Comparison of ENCODE assay signal across 27 mouse cellular contexts in the genomic region with DNA sequence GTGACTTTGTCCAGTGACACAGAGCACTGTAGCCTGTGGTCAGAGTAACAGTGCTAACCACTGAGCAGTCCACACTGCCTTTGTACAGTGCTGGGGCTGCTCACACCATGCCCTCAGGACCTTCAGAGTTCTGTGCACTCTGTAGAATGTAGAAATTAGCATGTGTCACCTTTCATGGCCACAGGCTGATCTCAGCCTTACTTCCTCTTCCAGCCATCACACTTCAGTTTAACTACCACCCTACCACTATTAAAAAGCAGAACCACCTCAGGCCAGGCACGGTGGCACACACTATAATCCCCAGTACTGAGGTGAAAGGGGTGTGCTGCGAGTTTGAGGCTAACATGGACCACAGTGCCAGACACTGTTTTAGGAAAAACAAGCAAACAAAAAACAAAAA. TPM values are rescaled to one million over a fixed set of nuclear protein-coding genes. Genes with fewer than 3 reads are reported as not detected.
A peak's percentile ranks its signal among the peaks of the same experiment; 100 is the strongest.
DNase-seq lines count a peak whose midpoint lies in the region; ATAC-seq and TF ChIP-seq lines count a peak whose summit lies in the region.
"Had no signal": no experiment of that assay in that cellular context is flagged by ENCODE, and none has a peak within 500 bp of the region (broad histone marks: within the 10 kb centered on the region; RNA-seq: fewer than 3 reads in every experiment).

No protein-coding gene starts in this region.

- no peak overlapping the region for H3K27ac ChIP-seq in MEL (ENCODE audit: control insufficient read depth, low read depth, low read length)
- H3K27ac ChIP-seq in forebrain, embryonic 10.5 days: no peak overlapping the region
- H3K27ac ChIP-seq in thymus, adult 2 months (ENCODE audit: control insufficient read depth, insufficient read depth, low read length): no peak overlapping the region
- H3K27ac ChIP-seq: embryonic facial prominence, embryonic 13.5 days; hindbrain, embryonic 13.5 days; layer of hippocampus, adult 2 months; liver, embryonic 13.5 days; macrophage; neural tube, embryonic 13.5 days had no signal

- TF ChIP-seq EP300 in MEL (IDR thresholded peaks at IDR 0.05; ENCODE audit: low read depth in 1 of 2, low read length in 2 of 2): peak in 1 of 2 experiments; percentile 33; a peak in 1 of 4 replicates

- H3K79me2 ChIP-seq in MEL (ENCODE audit: control insufficient read depth, insufficient read depth, low read length, poor library complexity): no peaks in the 10 kb centered on the region

- no peak overlapping the region for H3K9ac ChIP-seq in MEL (ENCODE audit: control insufficient read depth, low read depth, low read length, poor library complexity, severe bottlenecking)
- H3K9ac ChIP-seq: embryonic facial prominence, embryonic 13.5 days; forebrain, postnatal 0 days; hindbrain, embryonic 13.5 days; liver, embryonic 13.5 days; neural tube, embryonic 13.5 days had no signal

- H3K4me3 ChIP-seq in MEL (ENCODE audit: control insufficient read depth in 1 of 2, insufficient read depth in 1 of 2, low read depth in 2 of 2, low read length in 2 of 2): no peak overlapping the region
- no peak overlapping the region for H3K4me3 ChIP-seq in forebrain, embryonic 10.5 days
- H3K4me3 ChIP-seq in thymus, adult 2 months (ENCODE audit: control insufficient read depth, insufficient read depth, low read length): no peak overlapping the region
- H3K4me3 ChIP-seq: embryonic facial prominence, embryonic 13.5 days; hindbrain, embryonic 13.5 days; layer of hippocampus, adult 2 months; liver, embryonic 13.5 days; neural tube, embryonic 13.5 days had no signal

- no peak for TF ChIP-seq RAD21 in MEL (IDR thresholded peaks at IDR 0.05; ENCODE audit: low read depth, low read length)

- WGBS in forebrain, embryonic 10.5 days: 79% methylated on average over 2 of the region's 2 CpGs
- WGBS in thymus, adult 2 months: 27% methylated on average over 2 of the region's 2 CpGs

- DNase-seq in B cell, adult 2 months: peak; percentile 40 to 48
- DNase-seq in MEL (ENCODE audit: low read depth, low spot score): peak; percentile 80
- DNase-seq in forebrain, embryonic 10.5 days (ENCODE audit: extremely low spot score, low spot score): no peak
- DNase-seq in right cerebral cortex, postnatal 14 days: no peak
- DNase-seq in thymus, adult 2 months: no peak
- DNase-seq: adrenal gland, postnatal 10 days; cerebellum, adult 11-12 months; cerebellum, adult 9-11 months; forebrain, postnatal 0 days; heart, postnatal 14 days; kidney, adult 9 months; kidney, postnatal 14 days; left cerebral cortex, postnatal 4 days; liver, embryonic 13.5 days; lung, adult 2 months; lung, postnatal 10 days; right cerebral cortex, postnatal 25 days; thymus, postnatal 4 days had no signal

- peaks cover 3 to 9% of the 10 kb centered on the region in 2 experiments; a peak in 3 of 4 replicates for H3K4me1 ChIP-seq in MEL (ENCODE audit: control insufficient read depth in 1 of 2, insufficient read depth in 2 of 2, low read length in 2 of 2)
- H3K4me1 ChIP-seq in forebrain, embryonic 10.5 days: no peaks in the 10 kb centered on the region
- H3K4me1 ChIP-seq in thymus, adult 2 months (replicated peaks; ENCODE audit: control insufficient read depth, insufficient read depth, low read length): no peaks in the 10 kb centered on the region
- H3K4me1 ChIP-seq: embryonic facial prominence, embryonic 13.5 days; hindbrain, embryonic 13.5 days; liver, embryonic 13.5 days; neural tube, embryonic 13.5 days had no signal

- no peak for TF ChIP-seq CTCF in MEL (IDR thresholded peaks at IDR 0.05 in 2 of 3, conservative IDR thresholded peaks at IDR 0.05 in 1 of 3; ENCODE audit: control insufficient read depth in 1 of 3, insufficient read depth in 1 of 3, low read depth in 2 of 3, low read length in 3 of 3, poor library complexity in 1 of 3, severe bottlenecking in 1 of 3)
- TF ChIP-seq CTCF in thymus, adult 2 months (IDR thresholded peaks at IDR 0.05; ENCODE audit: borderline replicate concordance, control insufficient read depth, extremely low read depth, insufficient read depth, low read length, poor library complexity): no peak

- no peaks in the 10 kb centered on the region for H3K9me3 ChIP-seq in MEL (replicated peaks; ENCODE audit: insufficient read depth, low read length)
- H3K9me3 ChIP-seq in forebrain, embryonic 10.5 days: no peaks in the 10 kb centered on the region
- H3K9me3 ChIP-seq: embryonic facial prominence, embryonic 13.5 days; hindbrain, embryonic 13.5 days; liver, embryonic 13.5 days; neural tube, embryonic 13.5 days had no signal

- no peaks in the 10 kb centered on the region for H3K36me3 ChIP-seq in MEL (ENCODE audit: control insufficient read depth in 1 of 2, insufficient read depth in 2 of 2, low read length in 2 of 2)
- no peaks in the 10 kb centered on the region for H3K36me3 ChIP-seq in forebrain, embryonic 10.5 days (replicated peaks)
- no peaks in the 10 kb centered on the region for H3K36me3 ChIP-seq in thymus, adult 2 months (ENCODE audit: control insufficient read depth, insufficient read depth, low read length)
- H3K36me3 ChIP-seq: embryonic facial prominence, embryonic 13.5 days; hindbrain, embryonic 13.5 days; liver, embryonic 13.5 days; neural tube, embryonic 13.5 days had no signal

- no peak for TF ChIP-seq POLR2A in MEL (IDR thresholded peaks at IDR 0.05; ENCODE audit: control insufficient read depth in 1 of 2, insufficient read depth in 1 of 2, low read depth in 1 of 2, low read length in 2 of 2, poor library complexity in 1 of 2)
- no peak for TF ChIP-seq POLR2A in thymus, adult 2 months (IDR thresholded peaks at IDR 0.05; ENCODE audit: control insufficient read depth, extremely low read depth, insufficient read depth, low read length, poor library complexity)

- ATAC-seq in hematopoietic stem cell, adult 5-6 weeks (replicated peaks in 1 of 2; ENCODE audit: insufficient read depth in 1 of 2, low FRiP score in 2 of 2, low TSS enrichment in 1 of 2, low read depth in 1 of 2, poor library complexity in 2 of 2, severe bottlenecking in 2 of 2): peak; percentile 93 to 98
- peak; percentile 66; the same call in 1 of the 2 replicates for ATAC-seq in neutrophil, adult 5-6 weeks (ENCODE audit: extremely low read depth, insufficient number of reproducible peaks, low FRiP score, poor library complexity, severe bottlenecking)
- ATAC-seq: forebrain, postnatal 0 days; intestine, embryonic 16.5 days; midbrain, embryonic 16.5 days had no signal

- H3K27me3 ChIP-seq in MEL (ENCODE audit: control insufficient read depth in 1 of 2, insufficient read depth in 2 of 2, low read length in 2 of 2): no peaks in the 10 kb centered on the region
- peaks cover 5% of the 10 kb centered on the region; the same call in 1 of the 2 replicates for H3K27me3 ChIP-seq in forebrain, embryonic 10.5 days (ENCODE audit: poor library complexity, severe bottlenecking)
- H3K27me3 ChIP-seq in thymus, adult 2 months (ENCODE audit: control insufficient read depth, insufficient read depth, low read length): no peaks in the 10 kb centered on the region
- H3K27me3 ChIP-seq: liver, embryonic 13.5 days had no signal

TF ChIP-seq in MEL, 35 proteins besides CTCF, POLR2A, EP300 and RAD21:
- TF ChIP-seq MYB (IDR thresholded peaks at IDR 0.05; ENCODE audit: low read depth, low read length): 0 out of 2 replicates have a peak, but pooled peaks have one; percentile 37
- TF ChIP-seq MAX (IDR thresholded peaks at IDR 0.05; ENCODE audit: low read length): peak; percentile 64; the same call in 1 of the 2 replicates
- peak; percentile 27; the same call in 1 of the 2 replicates for TF ChIP-seq SIN3A (IDR thresholded peaks at IDR 0.05; ENCODE audit: low read length)
- TF ChIP-seq USF2 (IDR thresholded peaks at IDR 0.05; ENCODE audit: borderline replicate concordance in 1 of 2, insufficient read depth in 1 of 2, low read depth in 1 of 2, low read length in 2 of 2): no peak
- TF ChIP-seq MYC (IDR thresholded peaks at IDR 0.05; ENCODE audit: low read depth, low read length): peak; percentile 71
- no peak for TF ChIP-seq POLR2AphosphoS2 (IDR thresholded peaks at IDR 0.05; ENCODE audit: low read length)
- no peak for TF ChIP-seq MXI1 (IDR thresholded peaks at IDR 0.05; ENCODE audit: low read depth, low read length)
- no peak for TF ChIP-seq USF1 (IDR thresholded peaks at IDR 0.05; ENCODE audit: low read depth, low read length)
- no peak for TF ChIP-seq HCFC1 (IDR thresholded peaks at IDR 0.05; ENCODE audit: low read depth, low read length)

RNA-seq across cellular contexts. Expression of gene Nagpa, which starts 6.6 kb away (rescaled TPM):
- total RNA-seq in MEL (2012; rRNA removed): 34.0 and 34.5 TPM in 2 replicates
- 10 to 100 TPM in 1 of 2 experiments, not detected in 1; 60.5 TPM for polyA plus RNA-seq in MEL (2012; ENCODE audit: insufficient read depth in 1 of 2, insufficient read length in 2 of 2, low read depth in 1 of 2, low replicate concordance in 2 of 2, missing spikeins in 1 of 2)
- 25.4 and 37.1 TPM in 2 replicates for total RNA-seq in hematopoietic stem cell, adult 5-6 weeks (2017)
- total RNA-seq in neutrophil, adult 5-6 weeks (2017): 36.6 and 54.4 TPM in 2 replicates
- 15.8 and 17.8 TPM in 2 replicates for polyA plus RNA-seq in forebrain, embryonic 10.5 days (2016; fragmentation: Nextera tagmentation; extraction: Ambion mirVana)
- 54.8 and 59.7 TPM in 2 replicates for polyA plus RNA-seq in thymus, adult 2 months (2012; rRNA removed)

RNA-seq across cellular contexts. Expression of gene AU021092, which starts 11.7 kb away (rescaled TPM):
- not detected in 2 replicates for total RNA-seq in MEL (2012; rRNA removed)
- not detected for polyA plus RNA-seq in MEL (2012; ENCODE audit: insufficient read depth in 1 of 2, insufficient read length in 2 of 2, low read depth in 1 of 2, low replicate concordance in 2 of 2, missing spikeins in 1 of 2)
- total RNA-seq in hematopoietic stem cell, adult 5-6 weeks (2017): not detected in 2 replicates
- total RNA-seq in neutrophil, adult 5-6 weeks (2017): not detected in 2 replicates
- polyA plus RNA-seq in forebrain, embryonic 10.5 days (2016; fragmentation: Nextera tagmentation; extraction: Ambion mirVana): 1.0 and 1.3 TPM in 2 replicates
- 1.9 and 2.8 TPM in 2 replicates for polyA plus RNA-seq in thymus, adult 2 months (2012; rRNA removed)
- polyA plus RNA-seq: macrophage had no signal

RNA-seq across cellular contexts. Expression of gene Alg1, which starts 23.1 kb away (rescaled TPM):
- 38.2 and 46.4 TPM in 2 replicates for total RNA-seq in MEL (2012; rRNA removed)
- 10 to 100 TPM in 1 of 2 experiments, not detected in 1; 42.9 TPM for polyA plus RNA-seq in MEL (2012; ENCODE audit: insufficient read depth in 1 of 2, insufficient read length in 2 of 2, low read depth in 1 of 2, low replicate concordance in 2 of 2, missing spikeins in 1 of 2)
- total RNA-seq in hematopoietic stem cell, adult 5-6 weeks (2017): 14.4 and 17.3 TPM in 2 replicates
- 26.0 and 26.2 TPM in 2 replicates for total RNA-seq in neutrophil, adult 5-6 weeks (2017)
- 24.7 and 26.5 TPM in 2 replicates for polyA plus RNA-seq in forebrain, embryonic 10.5 days (2016; fragmentation: Nextera tagmentation; extraction: Ambion mirVana)
- 61.7 and 71.7 TPM in 2 replicates for polyA plus RNA-seq in thymus, adult 2 months (2012; rRNA removed)

RNA-seq across cellular contexts. Expression of gene Eef2kmt, which starts 45.4 kb away (rescaled TPM):
- total RNA-seq in MEL (2012; rRNA removed): 21.4 and 26.4 TPM in 2 replicates
- 10 to 100 TPM in 1 of 2 experiments, not detected in 1; 48.6 TPM for polyA plus RNA-seq in MEL (2012; ENCODE audit: insufficient read depth in 1 of 2, insufficient read length in 2 of 2, low read depth in 1 of 2, low replicate concordance in 2 of 2, missing spikeins in 1 of 2)
- 23.9 and 26.2 TPM in 2 replicates for total RNA-seq in hematopoietic stem cell, adult 5-6 weeks (2017)
- 11.3 and 11.9 TPM in 2 replicates for total RNA-seq in neutrophil, adult 5-6 weeks (2017)
- polyA plus RNA-seq in forebrain, embryonic 10.5 days (2016; fragmentation: Nextera tagmentation; extraction: Ambion mirVana): 21.5 and 22.0 TPM in 2 replicates
- polyA plus RNA-seq in thymus, adult 2 months (2012; rRNA removed): 32.2 and 34.6 TPM in 2 replicates

Comparison
In these comparisons a context has a peak if more than half of its experiments do, and no peak if none do; other contexts are left out.
1. DNase-seq: peak in B cell, adult 2 months (2 of 2) and MEL (single experiment); none in forebrain, embryonic 10.5 days (single experiment), right cerebral cortex, postnatal 14 days (single experiment) and thymus, adult 2 months (single experiment).